Mouse (Mus musculus): ENCODE measurements around the gene C8b. TPM values are rescaled to one million over a fixed set of nuclear protein-coding genes. Genes with fewer than 3 reads are reported as not detected.
A peak's percentile ranks its signal among the peaks of the same experiment; 100 is the strongest.

Gene C8b
- polyA plus RNA-seq, 2 experiments, result 21.8 to 28.4 TPM

- Histone ChIP-seq H3K27me3 (ENCODE audit: control insufficient read depth, insufficient read depth, low read length) (no peaks in the 10 kb centered on the region), H3K9me3 (ENCODE audit: control insufficient read depth, low read length) (no peaks in the 10 kb centered on the region), H3K4me1 (replicated peaks; ENCODE audit: control insufficient read depth in 2 of 2, insufficient read depth in 2 of 2, low read length in 1 of 2) (no peaks in the 10 kb centered on the region), H3K36me3 (replicated peaks; ENCODE audit: control insufficient read depth, insufficient read depth, low read depth) (no peaks in the 10 kb centered on the region), H3K4me2 (ENCODE audit: low read depth) (no peak overlapping the region), H3K9ac (replicated peaks) (no peak overlapping the region), H3K27ac (no peak overlapping the region), H3K4me3 (ENCODE audit: insufficient read depth in 1 of 2, low read depth in 2 of 2, low read length in 2 of 2) (no peak overlapping the region)
- 48% methylated on average over 3 of the region's 3 CpGs for WGBS (ENCODE audit: insufficient replicate concordance)
- DNase-seq (ENCODE audit: low read depth in 3 of 3, low spot score in 3 of 3) (no peak), ATAC-seq (ENCODE audit: insufficient read depth) (no peak)
- no peak for TF ChIP-seq EP300 (IDR thresholded peaks at IDR 0.05; ENCODE audit: low read depth)
- TF ChIP-seq CTCF (IDR thresholded peaks at IDR 0.05; ENCODE audit: low read depth), result peak; percentile 28; the same call in 1 of the 2 replicates
Observed at GRCm38 (mm10) chr4:104725673-104726072, 40.4 kb upstream of the C8b start.

GRCm38 (mm10) chr4:104729185-104729584 lies 36.9 kb upstream of the C8b start:
- TF ChIP-seq EP300 (IDR thresholded peaks at IDR 0.05; ENCODE audit: low read depth) (no peak), CTCF (IDR thresholded peaks at IDR 0.05; ENCODE audit: low read depth) (no peak)
- Histone ChIP-seq H3K27me3 (ENCODE audit: control insufficient read depth, insufficient read depth, low read length) (no peaks in the 10 kb centered on the region), H3K27ac (no peak overlapping the region), H3K9me3 (ENCODE audit: control insufficient read depth, low read length) (no peaks in the 10 kb centered on the region), H3K4me3 (ENCODE audit: insufficient read depth in 1 of 2, low read depth in 2 of 2, low read length in 2 of 2) (no peak overlapping the region), H3K4me1 (replicated peaks; ENCODE audit: control insufficient read depth in 2 of 2, insufficient read depth in 2 of 2, low read length in 1 of 2) (no peaks in the 10 kb centered on the region), H3K9ac (replicated peaks) (no peak overlapping the region), H3K36me3 (replicated peaks; ENCODE audit: control insufficient read depth, insufficient read depth, low read depth) (no peaks in the 10 kb centered on the region), H3K4me2 (ENCODE audit: low read depth) (no peak overlapping the region)
- DNase-seq (ENCODE audit: low read depth in 3 of 3, low spot score in 3 of 3) (no peak), ATAC-seq (ENCODE audit: insufficient read depth) (no peak)
- WGBS (ENCODE audit: insufficient replicate concordance), result 45% methylated on average over 8 of the region's 8 CpGs

- no peaks in the 10 kb centered on the region for H3K36me3 ChIP-seq (replicated peaks; ENCODE audit: control insufficient read depth, insufficient read depth, low read depth)
- WGBS (ENCODE audit: insufficient replicate concordance), result 55% methylated on average over 6 of the region's 6 CpGs
- no peaks in the 10 kb centered on the region for H3K4me1 ChIP-seq (replicated peaks; ENCODE audit: control insufficient read depth in 2 of 2, insufficient read depth in 2 of 2, low read length in 1 of 2)
- H3K4me2 ChIP-seq (ENCODE audit: low read depth), result no peak overlapping the region
- ATAC-seq (ENCODE audit: insufficient read depth) (no peak), DNase-seq (ENCODE audit: low read depth in 3 of 3, low spot score in 3 of 3) (no peak)
- H3K4me3 ChIP-seq (ENCODE audit: insufficient read depth in 1 of 2, low read depth in 2 of 2, low read length in 2 of 2), result no peak overlapping the region
- no peak for TF ChIP-seq EP300 (IDR thresholded peaks at IDR 0.05; ENCODE audit: low read depth)
- TF ChIP-seq CTCF (IDR thresholded peaks at IDR 0.05; ENCODE audit: low read depth), result no peak
- no peaks in the 10 kb centered on the region for H3K27me3 ChIP-seq (ENCODE audit: control insufficient read depth, insufficient read depth, low read length)
- H3K9me3 ChIP-seq (ENCODE audit: control insufficient read depth, low read length), result no peaks in the 10 kb centered on the region
- no peak overlapping the region for H3K9ac ChIP-seq (replicated peaks)
- H3K27ac ChIP-seq, result no peak overlapping the region
Observed at GRCm38 (mm10) chr4:104746500-104746899, 19.6 kb upstream of the C8b start.

GRCm38 (mm10) chr4:104754090-104754489 lies 12.0 kb upstream of the C8b start:
- Histone ChIP-seq H3K4me1 (replicated peaks; ENCODE audit: control insufficient read depth in 2 of 2, insufficient read depth in 2 of 2, low read length in 1 of 2) (no peaks in the 10 kb centered on the region), H3K27ac (no peak overlapping the region), H3K27me3 (ENCODE audit: control insufficient read depth, insufficient read depth, low read length) (no peaks in the 10 kb centered on the region), H3K36me3 (replicated peaks; ENCODE audit: control insufficient read depth, insufficient read depth, low read depth) (no peaks in the 10 kb centered on the region), H3K4me2 (ENCODE audit: low read depth) (no peak overlapping the region), H3K9ac (replicated peaks) (no peak overlapping the region), H3K4me3 (ENCODE audit: insufficient read depth in 1 of 2, low read depth in 2 of 2, low read length in 2 of 2) (no peak overlapping the region), H3K9me3 (ENCODE audit: control insufficient read depth, low read length) (no peaks in the 10 kb centered on the region)
- ATAC-seq (ENCODE audit: insufficient read depth) (no peak), DNase-seq (ENCODE audit: low read depth in 3 of 3, low spot score in 3 of 3) (no peak)
- 55% methylated on average over 3 of the region's 3 CpGs for WGBS (ENCODE audit: insufficient replicate concordance)
- TF ChIP-seq CTCF (IDR thresholded peaks at IDR 0.05; ENCODE audit: low read depth), result no peak
- no peak for TF ChIP-seq EP300 (IDR thresholded peaks at IDR 0.05; ENCODE audit: low read depth)

- WGBS (ENCODE audit: insufficient replicate concordance), result 70% methylated on average over 13 of the region's 13 CpGs
- Histone ChIP-seq H3K4me3 (ENCODE audit: insufficient read depth in 1 of 2, low read depth in 2 of 2, low read length in 2 of 2) (no peak overlapping the region), H3K27me3 (ENCODE audit: control insufficient read depth, insufficient read depth, low read length) (no peaks in the 10 kb centered on the region), H3K4me2 (ENCODE audit: low read depth) (no peak overlapping the region), H3K27ac (no peak overlapping the region), H3K36me3 (replicated peaks; ENCODE audit: control insufficient read depth, insufficient read depth, low read depth) (no peaks in the 10 kb centered on the region), H3K9me3 (ENCODE audit: control insufficient read depth, low read length) (no peaks in the 10 kb centered on the region), H3K4me1 (replicated peaks; ENCODE audit: control insufficient read depth in 2 of 2, insufficient read depth in 2 of 2, low read length in 1 of 2) (no peaks in the 10 kb centered on the region; a peak in 1 of 4 replicates), H3K9ac (replicated peaks) (no peak overlapping the region)
- ATAC-seq (ENCODE audit: insufficient read depth), result no peak
- no peak for DNase-seq (ENCODE audit: low read depth in 3 of 3, low spot score in 3 of 3)
- TF ChIP-seq CTCF (IDR thresholded peaks at IDR 0.05; ENCODE audit: low read depth) (no peak), EP300 (IDR thresholded peaks at IDR 0.05; ENCODE audit: low read depth) (no peak)
Observed at GRCm38 (mm10) chr4:104760878-104761624, 5.1 kb upstream of the C8b start.
